In the genomic region with DNA sequence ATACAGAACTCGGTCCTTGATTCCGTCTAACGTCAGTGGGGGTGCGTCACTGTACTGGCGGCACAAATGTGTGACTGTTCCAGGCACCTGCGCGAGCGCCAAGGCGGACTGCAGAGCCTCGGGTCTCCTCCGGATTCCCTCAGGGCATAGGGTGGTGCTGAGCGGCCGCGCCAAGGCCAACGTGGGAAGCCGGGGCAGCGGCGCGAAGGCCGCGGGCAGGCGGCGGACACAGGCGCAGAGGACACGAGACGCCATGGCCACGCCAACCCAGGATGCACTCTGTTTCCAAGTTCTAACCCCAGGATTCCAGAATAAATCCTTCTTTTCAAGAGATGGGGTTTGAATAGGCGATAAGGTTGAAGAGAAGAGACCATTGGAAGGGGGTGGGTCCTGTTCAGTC, we compare ENCODE assay signal across 1 mouse cellular context. TPM values are rescaled to one million over a fixed set of nuclear protein-coding genes. Genes with fewer than 3 reads are reported as not detected.
"Had no signal": no experiment of that assay in that cellular context is flagged by ENCODE, and none has a peak within 500 bp of the region (broad histone marks: within the 10 kb centered on the region; RNA-seq: fewer than 3 reads in every experiment).

No protein-coding gene starts in this region.

RNA-seq across cellular contexts. Expression of a gene that starts 23.7 kb away (rescaled TPM):
- total RNA-seq: neutrophil, adult 5-6 weeks had no signal
